Mouse (Mus musculus) pancreas, adult 10 weeks (tissue): ENCODE measurements around the gene Mrgpre. TPM values are rescaled to one million over a fixed set of nuclear protein-coding genes. Genes with fewer than 3 reads are reported as not detected.

Source experiments
- polyA plus RNA-seq: library from polyadenylated mRNA; stranded (reverse); fragments of 350-450 nt; fragmentation: Illumina TruSeq; extraction: RNeasy Lipid Tissue Mini Kit (QIAGEN cat#74804); gene quantifications from one replicate; pipeline ENCODE4 v1.2.3, GENCODE M21; 2015; ENCODE audit warnings: low read depth, low replicate concordance; ENCODE audit not compliant: insufficient read depth

Mrgpre gene
- 1.1 TPM for polyA plus RNA-seq

GRCm38 (mm10) chr7:143783996-143784829, at the start of gene Mrgpre:
Mrgpre (minus strand) TSS chr7:143784500.

GRCm38 (mm10) chr7:143822375-143823265, 38.3 kb upstream of the Mrgpre start, which contains the start of the genes Nadsyn1 and Dhcr7:
Nadsyn1 (minus strand) TSS chr7:143822849.
Dhcr7 (plus strand) TSS chr7:143823145.

GRCm38 (mm10) chr7:143766893-143767292, 17.4 kb downstream of the Mrgpre start, which contains the start of gene Mrgprg:
Mrgprg (minus strand) TSS chr7:143766993.

DNA sequence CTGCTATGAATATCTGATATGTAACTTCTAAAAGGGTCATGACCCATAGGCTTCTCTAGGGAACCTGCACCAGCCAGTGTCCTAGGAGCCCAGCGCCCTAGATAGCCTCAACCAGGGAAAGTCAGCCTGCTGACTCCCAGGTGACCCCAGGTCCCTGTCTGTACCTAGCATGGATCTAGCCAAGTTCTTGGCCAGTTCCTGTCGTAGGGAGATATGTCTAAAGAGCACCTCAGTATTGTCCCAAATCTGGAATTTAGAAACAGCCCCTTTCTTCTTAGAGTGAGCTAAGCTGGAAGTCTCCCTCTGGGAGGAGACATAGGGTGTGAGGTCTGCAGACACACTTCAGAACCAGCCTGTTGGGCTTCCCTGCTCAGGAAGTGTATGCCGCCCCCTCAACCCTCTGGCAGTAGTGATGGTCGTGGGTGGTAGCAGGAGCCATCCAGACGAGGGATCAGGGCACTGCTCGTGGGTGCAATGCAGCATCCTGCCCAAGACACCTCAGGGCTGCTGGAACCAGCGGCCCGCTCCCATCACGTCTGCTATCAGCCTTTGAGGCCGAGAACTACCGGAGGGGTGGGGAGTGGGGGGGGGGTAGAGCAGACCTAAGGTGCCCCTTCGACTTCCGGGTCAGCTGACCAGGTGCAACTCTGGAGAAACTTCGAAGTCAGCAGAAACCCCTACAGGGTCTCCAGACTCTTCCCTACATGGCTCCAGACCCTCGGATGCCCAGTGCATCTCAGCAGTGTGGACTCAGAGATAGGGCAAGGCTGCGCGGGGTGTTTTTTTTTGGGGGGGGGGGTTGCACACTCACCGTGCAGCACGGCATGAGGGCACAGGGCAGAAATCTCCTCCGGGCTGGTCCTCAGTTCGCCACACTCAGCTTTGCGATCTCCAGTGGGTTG, 27.9 kb downstream of the Mrgpre start, which contains the start of gene Osbpl5:
Gene Osbpl5, minus strand, starts transcription at position 861 of the 902 bp plus-strand sequence.

Other genes with a start within 250 kb of the Mrgpre start
- 19.0 TPM for gene Nap1l4, start 235.4 kb downstream of the Mrgpre start, polyA plus RNA-seq
- gene Cars, start 184.4 kb downstream of the Mrgpre start, polyA plus RNA-seq: 83.8 TPM
- gene Tnfrsf26, start 155.8 kb downstream of the Mrgpre start, polyA plus RNA-seq: 0.94 TPM
- 3.2 TPM for gene Tnfrsf22, start 134.8 kb downstream of the Mrgpre start, polyA plus RNA-seq
- 1.8 TPM for gene Tnfrsf23, start 98.6 kb downstream of the Mrgpre start, polyA plus RNA-seq
- 6.5 TPM for gene Osbpl5, start 27.5 kb downstream of the Mrgpre start, polyA plus RNA-seq
- gene Mrgprg, start 17.5 kb downstream of the Mrgpre start, polyA plus RNA-seq: not detected
- gene Nadsyn1, start 38.3 kb upstream of the Mrgpre start, polyA plus RNA-seq: 4.0 TPM
- 6.1 TPM for gene Dhcr7, start 38.6 kb upstream of the Mrgpre start, polyA plus RNA-seq
- not detected for gene Gm498, start 82.3 kb upstream of the Mrgpre start, polyA plus RNA-seq
- gene Shank2, start 217.4 kb upstream of the Mrgpre start, polyA plus RNA-seq: 2.8 TPM